Mouse (Mus musculus): ENCODE data around the gene Armc2. TPM values are rescaled to one million over a fixed set of nuclear protein-coding genes. Genes with fewer than 3 reads are reported as not detected.

Gene Armc2
- polyA plus RNA-seq, 2 experiments = 3.6 to 4.8 TPM

DNA sequence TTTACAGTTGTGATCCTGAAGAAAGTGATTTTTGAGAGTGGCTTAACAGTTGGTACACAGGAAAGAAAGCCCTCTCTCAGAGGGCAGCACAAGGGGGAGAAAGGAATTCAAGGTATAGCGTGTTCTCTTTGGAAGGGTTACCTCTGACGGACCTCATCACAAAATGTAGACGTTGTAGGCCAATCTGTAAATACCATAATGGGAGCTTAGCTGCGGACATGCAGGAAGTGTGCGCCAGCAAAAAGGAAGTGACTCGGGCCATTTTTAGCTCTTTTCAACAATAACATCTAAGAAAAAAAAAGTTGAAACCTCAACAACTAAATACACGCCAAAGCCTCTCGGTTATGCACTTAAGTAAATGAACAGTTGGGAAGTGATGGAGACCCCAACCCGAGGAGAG, 45.6 kb downstream of the Armc2 start:
- H3K9ac ChIP-seq (ENCODE audit: low read depth, low read length, severe bottlenecking) = no peak overlapping the region
- ATAC-seq (ENCODE audit: low FRiP score, low read depth) = no peak
- no peaks in the 10 kb centered on the region for H3K36me3 ChIP-seq (ENCODE audit: control insufficient read depth, insufficient read depth, low read length)
- no peaks in the 10 kb centered on the region for H3K9me3 ChIP-seq (ENCODE audit: control insufficient read depth, low read length)
- H3K27ac ChIP-seq (replicated peaks; ENCODE audit: low read depth, low read length) = no peak overlapping the region
- H3K4me3 ChIP-seq (replicated peaks; ENCODE audit: low read length) = no peak overlapping the region
- H3K27me3 ChIP-seq (ENCODE audit: control insufficient read depth, insufficient read depth, low read length) = no peaks in the 10 kb centered on the region
- H3K4me1 ChIP-seq (ENCODE audit: control insufficient read depth, insufficient read depth, low read length) = 0 out of 2 replicates have a peak, but pooled peaks cover 2% of the 10 kb centered on the region
- TF ChIP-seq POLR2A (IDR thresholded peaks at IDR 0.05; ENCODE audit: borderline replicate concordance, extremely low read depth, insufficient read depth, insufficient read length) = no peak
- WGBS = 82% methylated on average over 9 of the region's 9 CpGs
- H3K4me2 ChIP-seq (replicated peaks; ENCODE audit: low read depth, low read length, severe bottlenecking) = no peak overlapping the region
- DNase-seq (ENCODE audit: low spot score) = no peak

DNA sequence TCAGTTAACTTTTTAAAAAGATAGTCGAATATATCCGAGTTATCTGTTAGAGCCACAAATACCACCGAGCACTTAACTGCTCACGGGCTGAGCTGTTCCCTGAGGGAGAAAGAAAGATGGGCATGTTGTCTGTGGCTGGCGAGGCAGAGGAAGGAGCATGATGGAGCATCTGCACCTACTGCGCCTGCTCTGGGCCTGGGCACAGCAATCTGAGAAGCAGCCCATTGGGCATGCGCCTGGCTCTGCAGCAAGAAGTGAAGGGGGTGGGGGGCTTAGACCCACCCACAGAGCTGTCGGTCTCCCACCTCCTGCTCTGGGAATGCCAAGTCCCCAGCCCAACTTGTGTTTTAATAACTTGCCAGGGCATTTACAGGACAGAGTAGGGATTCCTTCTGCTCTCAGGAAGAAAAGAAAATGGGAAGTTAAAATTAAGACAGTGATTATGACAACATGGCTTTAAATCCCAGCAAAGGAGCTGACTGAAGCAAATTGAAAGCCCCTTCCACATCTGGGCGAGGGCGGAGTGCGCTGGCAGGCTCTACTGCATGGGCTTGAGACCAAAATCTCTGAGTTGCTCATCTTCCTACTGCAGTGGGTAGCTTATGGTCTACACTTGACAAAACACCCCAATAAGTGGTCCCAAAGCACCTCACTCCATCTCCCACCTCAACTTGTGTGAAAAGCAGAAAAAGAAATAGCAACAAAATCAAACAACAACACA, 50.2 kb downstream of the Armc2 start:
- H3K4me3 ChIP-seq (replicated peaks; ENCODE audit: low read length) = no peak overlapping the region
- no peak overlapping the region for H3K27ac ChIP-seq (replicated peaks; ENCODE audit: low read depth, low read length)
- H3K9me3 ChIP-seq (ENCODE audit: control insufficient read depth, low read length) = no peaks in the 10 kb centered on the region
- no peaks in the 10 kb centered on the region for H3K36me3 ChIP-seq (ENCODE audit: control insufficient read depth, insufficient read depth, low read length)
- 74% methylated on average over 11 of the region's 11 CpGs for WGBS
- no peak for TF ChIP-seq POLR2A (IDR thresholded peaks at IDR 0.05; ENCODE audit: borderline replicate concordance, extremely low read depth, insufficient read depth, insufficient read length)
- ATAC-seq (ENCODE audit: low FRiP score, low read depth) = no peak
- no peak overlapping the region for H3K4me2 ChIP-seq (replicated peaks; ENCODE audit: low read depth, low read length, severe bottlenecking)
- no peaks in the 10 kb centered on the region for H3K27me3 ChIP-seq (ENCODE audit: control insufficient read depth, insufficient read depth, low read length)
- DNase-seq (ENCODE audit: low spot score) = no peak
- no peak overlapping the region for H3K9ac ChIP-seq (ENCODE audit: low read depth, low read length, severe bottlenecking)
- H3K4me1 ChIP-seq (ENCODE audit: control insufficient read depth, insufficient read depth, low read length) = 0 out of 2 replicates have a peak, but pooled peaks cover 2% of the 10 kb centered on the region

DNA sequence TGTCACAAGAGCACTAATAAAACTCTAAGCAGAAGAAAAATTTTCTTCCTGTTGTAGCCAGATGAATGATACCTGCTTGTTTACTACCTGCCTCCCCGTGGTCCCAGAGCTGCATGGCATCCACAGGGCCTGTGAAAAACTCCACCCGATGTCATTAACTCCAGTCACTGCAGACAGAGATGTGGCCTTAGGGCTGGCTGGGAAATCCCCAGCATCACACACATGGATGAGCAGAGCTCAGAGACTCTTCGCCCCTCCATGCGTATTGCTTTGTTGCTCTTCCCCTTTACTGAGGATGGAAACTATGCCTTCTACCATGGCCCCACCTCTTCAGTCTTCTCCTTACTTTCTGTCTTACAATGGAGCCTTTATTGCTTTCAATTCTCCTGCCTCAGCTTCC, 55.5 kb downstream of the Armc2 start:
- no peaks in the 10 kb centered on the region for H3K4me1 ChIP-seq (ENCODE audit: control insufficient read depth, insufficient read depth, low read length)
- H3K4me2 ChIP-seq (replicated peaks; ENCODE audit: low read depth, low read length, severe bottlenecking) = no peak overlapping the region
- no peaks in the 10 kb centered on the region; the same call in 1 of the 2 replicates for H3K9me3 ChIP-seq (ENCODE audit: control insufficient read depth, low read length)
- no peak overlapping the region for H3K4me3 ChIP-seq (replicated peaks; ENCODE audit: low read length)
- H3K36me3 ChIP-seq (ENCODE audit: control insufficient read depth, insufficient read depth, low read length) = no peaks in the 10 kb centered on the region
- DNase-seq (ENCODE audit: low spot score) (no peak), ATAC-seq (ENCODE audit: low FRiP score, low read depth) (no peak)
- no peaks in the 10 kb centered on the region for H3K27me3 ChIP-seq (ENCODE audit: control insufficient read depth, insufficient read depth, low read length)
- no peak for TF ChIP-seq POLR2A (IDR thresholded peaks at IDR 0.05; ENCODE audit: borderline replicate concordance, extremely low read depth, insufficient read depth, insufficient read length)
- WGBS = 52% methylated on average over 4 of the region's 4 CpGs
- H3K9ac ChIP-seq (ENCODE audit: low read depth, low read length, severe bottlenecking) = no peak overlapping the region
- no peak overlapping the region for H3K27ac ChIP-seq (replicated peaks; ENCODE audit: low read depth, low read length)

DNA sequence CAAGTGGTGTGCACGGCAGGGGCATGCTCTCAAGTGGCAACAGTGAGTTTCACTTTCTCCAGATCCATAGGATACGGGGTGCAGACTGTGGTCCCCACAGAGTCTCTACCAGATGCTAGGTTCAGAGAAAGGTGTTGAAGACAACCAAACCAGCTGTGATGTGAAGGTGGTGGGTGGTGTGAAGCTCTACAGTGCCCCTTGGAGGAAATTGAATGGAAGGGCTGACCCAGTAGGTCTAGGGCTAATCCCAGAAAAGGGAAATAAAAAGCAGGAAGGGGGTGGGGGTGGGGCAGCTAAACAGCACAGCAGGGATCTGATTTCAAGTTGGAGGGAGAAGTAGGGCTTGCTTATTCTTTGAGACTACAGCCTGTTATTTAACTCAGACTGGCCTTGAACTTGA, 58.4 kb downstream of the Armc2 start:
- no peak for TF ChIP-seq POLR2A (IDR thresholded peaks at IDR 0.05; ENCODE audit: borderline replicate concordance, extremely low read depth, insufficient read depth, insufficient read length)
- no peak overlapping the region for H3K9ac ChIP-seq (ENCODE audit: low read depth, low read length, severe bottlenecking)
- WGBS = 66% methylated on average over 2 of the region's 2 CpGs
- H3K4me2 ChIP-seq (replicated peaks; ENCODE audit: low read depth, low read length, severe bottlenecking) = no peak overlapping the region
- DNase-seq (ENCODE audit: low spot score) = no peak
- no peaks in the 10 kb centered on the region for H3K27me3 ChIP-seq (ENCODE audit: control insufficient read depth, insufficient read depth, low read length)
- no peak for ATAC-seq (ENCODE audit: low FRiP score, low read depth)
- no peaks in the 10 kb centered on the region; the same call in 1 of the 2 replicates for H3K9me3 ChIP-seq (ENCODE audit: control insufficient read depth, low read length)
- H3K36me3 ChIP-seq (ENCODE audit: control insufficient read depth, insufficient read depth, low read length) = no peaks in the 10 kb centered on the region
- H3K27ac ChIP-seq (replicated peaks; ENCODE audit: low read depth, low read length) = no peak overlapping the region
- H3K4me3 ChIP-seq (replicated peaks; ENCODE audit: low read length) = no peak overlapping the region
- H3K4me1 ChIP-seq (ENCODE audit: control insufficient read depth, insufficient read depth, low read length) = no peaks in the 10 kb centered on the region

DNA sequence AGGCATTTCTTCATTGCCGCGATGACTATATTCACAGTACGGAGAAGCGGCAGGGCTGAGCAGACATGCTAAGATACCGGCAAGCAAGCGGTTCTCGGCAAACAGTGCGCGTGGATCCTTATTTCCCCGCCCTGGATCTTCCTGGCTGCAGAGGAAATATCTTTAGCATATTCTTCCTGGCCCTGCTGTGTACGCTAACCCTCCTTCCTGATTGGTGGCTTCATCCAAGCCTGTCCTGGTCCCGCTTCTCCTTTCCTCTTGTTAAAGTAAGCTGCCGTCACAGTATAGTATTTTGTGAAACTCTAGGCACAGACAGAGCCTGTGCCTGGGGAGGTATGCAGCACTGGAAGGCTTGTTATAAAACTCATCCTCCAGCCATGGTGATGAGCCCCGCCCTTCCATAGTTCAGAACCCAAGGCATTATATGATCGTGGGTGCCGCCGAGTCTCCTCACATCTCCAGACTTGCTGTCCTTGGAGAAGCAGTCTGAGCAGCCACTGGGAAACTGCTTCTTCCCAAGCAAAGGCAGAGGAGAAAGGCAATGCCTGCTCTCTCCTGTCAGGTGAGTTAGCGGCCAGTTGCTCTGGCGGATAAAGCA, 59.5 kb downstream of the Armc2 start:
- no peak for TF ChIP-seq POLR2A (IDR thresholded peaks at IDR 0.05; ENCODE audit: borderline replicate concordance, extremely low read depth, insufficient read depth, insufficient read length)
- Histone ChIP-seq H3K36me3 (ENCODE audit: control insufficient read depth, insufficient read depth, low read length) (no peaks in the 10 kb centered on the region), H3K9me3 (ENCODE audit: control insufficient read depth, low read length) (no peaks in the 10 kb centered on the region; the same call in 1 of the 2 replicates), H3K27me3 (ENCODE audit: control insufficient read depth, insufficient read depth, low read length) (no peaks in the 10 kb centered on the region), H3K4me2 (replicated peaks; ENCODE audit: low read depth, low read length, severe bottlenecking) (no peak overlapping the region), H3K4me3 (replicated peaks; ENCODE audit: low read length) (no peak overlapping the region), H3K4me1 (ENCODE audit: control insufficient read depth, insufficient read depth, low read length) (no peaks in the 10 kb centered on the region), H3K27ac (replicated peaks; ENCODE audit: low read depth, low read length) (no peak overlapping the region), H3K9ac (ENCODE audit: low read depth, low read length, severe bottlenecking) (no peak overlapping the region)
- DNase-seq (ENCODE audit: low spot score) (no peak), ATAC-seq (ENCODE audit: low FRiP score, low read depth) (no peak)
- WGBS = 89% methylated on average over 19 of the region's 19 CpGs
